Mouse (Mus musculus): ENCODE data around the gene Prss27.
A peak's percentile ranks its signal among the peaks of the same experiment; 100 is the strongest.
"Not testable (repeated sequence)": the region's sequence is repeated elsewhere in the genome, so short reads cannot be mapped to it uniquely, and the experiment has no call there.

Prss27 gene

DNA sequence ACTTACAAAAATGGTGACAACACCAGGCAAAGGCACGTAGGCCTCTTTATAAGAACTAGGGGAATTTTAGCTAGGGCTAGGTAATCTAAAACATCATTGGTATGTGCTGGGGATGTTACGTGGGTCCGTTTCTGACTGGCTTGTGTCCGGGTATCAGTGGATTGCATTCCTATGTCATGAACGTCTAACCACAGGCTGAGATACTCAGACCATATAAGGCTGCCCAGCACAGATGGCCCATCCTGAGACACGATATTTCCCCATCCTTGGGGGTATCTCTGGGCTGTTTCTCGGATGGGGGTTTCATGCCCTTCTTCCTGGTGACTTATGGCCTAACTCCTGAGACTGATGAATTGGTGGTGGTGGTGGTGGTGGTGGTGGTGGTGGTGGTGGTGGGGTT is 2.9 kb upstream of the Prss27 start:
- no peak for DNase-seq

GRCm38 (mm10) chr17:24036954-24037353 is 990 bp upstream of the Prss27 start:
- DNase-seq = peak in 1 of 2 experiments; percentile 38

GRCm38 (mm10) chr17:24037360-24037759 is 584 bp upstream of the Prss27 start:
- DNase-seq = peak in 1 of 2 experiments; percentile 28

DNA sequence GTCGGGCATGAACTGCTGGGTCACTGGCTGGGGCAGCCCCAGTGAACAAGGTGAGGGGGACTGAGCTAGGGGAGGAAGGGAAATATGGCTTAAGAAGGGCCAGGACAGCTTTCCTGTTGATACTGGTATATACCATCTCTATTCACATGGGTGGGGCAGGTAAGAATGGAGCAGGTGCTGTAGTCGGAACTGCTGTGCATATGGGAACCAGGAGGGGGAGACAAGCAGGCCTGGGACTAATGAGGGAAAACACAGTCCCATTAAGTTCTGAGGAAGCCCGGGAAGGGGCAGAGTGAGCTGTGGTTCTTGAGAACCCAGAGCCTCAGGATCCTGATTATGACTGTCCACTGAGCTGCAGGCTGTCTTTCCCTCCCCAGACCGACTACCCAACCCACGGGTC is 6.5 kb downstream of the Prss27 start:
- no peak for DNase-seq

DNA sequence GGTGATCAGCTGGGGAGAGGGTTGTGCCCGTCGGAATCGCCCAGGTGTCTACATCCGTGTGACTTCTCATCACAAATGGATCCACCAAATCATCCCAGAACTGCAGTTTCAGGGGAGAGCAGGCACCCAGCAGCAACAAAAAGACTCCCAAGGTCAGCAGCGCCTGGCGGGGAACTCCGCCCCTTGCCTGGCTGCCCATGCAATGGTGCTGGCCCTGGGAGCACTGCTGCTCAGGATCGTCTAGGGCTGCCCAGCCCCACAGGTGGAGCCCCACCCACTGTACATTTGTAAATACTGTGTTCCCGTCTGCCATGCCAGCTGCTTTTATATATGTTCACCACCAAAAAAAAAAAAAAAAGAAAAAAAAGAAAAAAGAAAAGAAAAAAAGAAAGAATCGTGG is 7.7 kb downstream of the Prss27 start:
- no peak for DNase-seq

DNA sequence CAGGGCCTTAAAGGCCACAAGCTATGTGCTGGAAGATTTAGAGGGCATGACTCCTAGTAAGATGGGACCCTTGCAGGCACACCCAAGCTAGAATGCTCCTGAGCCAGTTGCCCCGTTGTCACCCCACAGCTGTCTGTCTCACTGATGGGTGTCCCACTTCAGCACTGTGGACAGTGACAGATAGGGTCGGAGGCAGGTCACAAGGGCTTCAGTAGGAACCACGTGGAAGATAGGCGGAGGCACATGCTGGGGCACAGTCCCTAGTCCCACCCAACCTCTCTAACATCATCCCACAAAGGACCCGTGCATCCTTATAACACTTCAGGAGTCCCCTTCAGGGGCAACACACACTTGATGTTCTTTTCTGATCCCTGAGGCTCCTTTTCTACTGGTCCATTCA is 8.1 kb downstream of the Prss27 start:
- no peak for DNase-seq

GRCm38 (mm10) chr17:24048053-24048452 is 10.1 kb downstream of the Prss27 start:
- peak; percentile 10 to 12 for DNase-seq

DNA sequence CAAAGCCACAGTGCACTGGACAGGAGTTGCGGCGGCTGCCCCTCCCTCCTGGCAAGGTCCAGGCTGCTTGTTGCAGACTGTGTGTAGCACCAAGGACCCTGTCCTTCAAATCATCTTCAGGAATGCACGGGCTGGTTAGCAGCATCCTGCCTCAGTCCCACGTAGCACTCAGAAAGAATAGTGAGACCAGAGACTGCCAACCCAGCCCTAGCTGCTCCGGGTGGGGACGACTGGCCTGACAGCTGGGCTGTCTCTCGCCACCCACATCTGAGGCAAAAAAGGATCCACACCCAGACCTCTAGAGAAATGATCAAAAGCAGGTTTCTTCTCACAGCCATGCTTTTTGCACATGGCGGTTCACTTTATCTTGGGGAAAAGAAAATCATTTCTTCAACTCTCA is 11.1 kb downstream of the Prss27 start:
- no peak for DNase-seq

DNA sequence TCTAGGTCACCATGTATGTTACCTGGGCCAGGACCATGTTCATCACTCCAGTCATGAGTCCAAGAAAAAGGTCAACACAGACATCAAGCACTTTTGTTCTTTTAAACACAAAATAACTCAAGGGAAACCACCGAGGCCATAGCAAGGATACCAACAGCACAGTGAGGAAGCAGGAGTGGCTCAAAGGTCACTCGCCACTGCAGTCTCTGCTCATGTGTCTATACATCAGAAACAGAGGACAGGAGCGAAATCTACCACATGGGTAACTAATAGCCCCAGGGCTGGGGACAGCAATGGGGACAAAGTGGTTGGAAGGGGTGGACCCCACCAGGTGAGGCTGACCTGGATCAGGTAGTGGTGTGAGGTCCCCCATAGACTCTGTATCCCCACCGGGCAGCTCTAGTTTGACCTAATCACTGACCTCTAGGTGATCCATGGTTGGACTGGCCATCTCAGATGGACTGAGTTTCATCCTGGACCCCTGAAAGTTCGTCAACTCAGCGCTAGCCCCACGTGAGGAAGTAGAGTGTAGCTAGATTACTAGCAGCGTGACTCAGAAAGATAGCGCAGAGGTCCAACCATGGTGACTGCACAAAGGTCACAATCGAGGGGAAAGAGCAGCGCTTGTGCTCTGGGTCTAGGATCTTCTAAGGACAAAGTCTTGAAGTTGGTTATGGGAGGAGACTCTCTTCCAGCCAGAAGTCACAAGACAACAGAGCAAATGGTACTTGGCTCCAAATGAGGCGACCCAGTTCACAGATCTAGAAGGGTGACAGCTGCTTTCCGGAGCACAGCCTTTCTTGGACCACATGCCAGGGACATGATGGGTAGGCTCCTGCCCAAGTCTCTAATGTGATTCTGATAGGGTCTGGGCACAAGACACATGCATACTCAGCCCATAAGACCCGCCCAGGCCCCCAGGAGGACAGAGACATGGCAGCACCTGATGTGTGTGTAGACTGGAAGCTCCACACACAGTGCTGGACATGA is 19.0 kb downstream of the Prss27 start:
- DNase-seq = peak; percentile 16

GRCm38 (mm10) chr17:24057730-24058245 is 19.8 kb downstream of the Prss27 start:
- DNase-seq = no peak

GRCm38 (mm10) chr17:24062459-24063155 is 24.7 kb downstream of the Prss27 start:
- no peak for DNase-seq

- DNase-seq = no peak
These were observed 30.3 kb downstream of the Prss27 start for GRCm38 (mm10) chr17:24068271-24068670.

DNA sequence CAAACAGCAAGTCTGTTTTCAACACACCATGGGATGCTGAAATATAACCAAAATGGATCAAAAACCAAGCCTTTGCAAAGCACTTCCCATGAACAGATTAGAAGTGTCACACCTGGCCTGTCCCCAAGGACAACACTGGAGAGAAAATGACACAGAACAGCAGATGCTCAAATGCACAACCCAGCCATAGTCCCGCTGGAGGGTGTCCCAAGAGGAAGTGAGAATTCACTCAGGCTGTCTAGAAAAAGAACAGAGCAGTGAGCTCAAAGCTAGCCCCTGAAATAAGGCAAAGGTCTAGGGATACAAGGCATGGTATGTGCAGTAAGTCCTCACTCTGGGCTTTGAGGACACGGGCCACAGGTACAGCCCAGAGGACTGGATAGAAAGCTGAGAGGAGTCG is 31.6 kb downstream of the Prss27 start:
- no peak for DNase-seq

DNA sequence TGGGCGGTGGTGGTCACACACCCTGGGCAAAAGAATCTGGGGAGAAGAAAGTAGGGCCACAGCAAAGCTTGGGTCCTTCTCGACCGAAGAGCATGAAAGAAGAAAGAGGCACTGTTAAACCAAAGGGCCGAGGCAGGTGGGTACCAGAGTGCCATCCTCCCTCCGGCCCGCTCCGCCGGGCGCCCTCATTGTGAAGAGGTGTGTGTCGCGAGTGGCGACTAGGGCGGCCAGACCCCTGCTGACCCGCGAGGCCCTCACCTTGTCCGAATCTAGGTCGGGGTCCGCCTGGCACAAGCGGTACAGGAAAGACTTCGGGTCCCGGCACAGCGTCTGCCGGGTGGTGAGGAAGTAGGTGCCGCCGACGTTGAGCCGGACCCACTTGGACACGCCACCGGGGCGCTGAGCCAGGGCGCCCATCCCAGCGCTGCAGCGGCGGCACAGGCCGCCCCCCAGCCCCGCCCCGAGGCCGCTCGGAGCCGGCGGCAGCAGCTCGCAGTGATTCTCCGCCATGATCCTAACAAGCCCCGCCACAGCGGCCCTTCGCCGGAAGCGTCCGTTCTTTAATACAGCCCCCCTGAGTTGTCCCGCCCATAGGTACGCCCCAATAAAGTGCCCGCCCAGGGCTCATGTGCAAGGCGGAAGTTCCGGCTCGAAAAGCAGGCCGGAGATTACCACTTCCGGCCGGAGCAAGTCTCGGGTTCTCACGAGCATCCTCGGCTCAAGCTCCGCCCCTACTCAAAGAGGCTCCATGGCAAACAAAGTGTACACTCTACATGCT is 35.2 kb downstream of the Prss27 start, which contains the start of gene Kctd5:
Kctd5 (minus strand) TSS at position 567 of the 778 bp plus-strand sequence.
- DNase-seq = peak; percentile 94 to 95

DNA sequence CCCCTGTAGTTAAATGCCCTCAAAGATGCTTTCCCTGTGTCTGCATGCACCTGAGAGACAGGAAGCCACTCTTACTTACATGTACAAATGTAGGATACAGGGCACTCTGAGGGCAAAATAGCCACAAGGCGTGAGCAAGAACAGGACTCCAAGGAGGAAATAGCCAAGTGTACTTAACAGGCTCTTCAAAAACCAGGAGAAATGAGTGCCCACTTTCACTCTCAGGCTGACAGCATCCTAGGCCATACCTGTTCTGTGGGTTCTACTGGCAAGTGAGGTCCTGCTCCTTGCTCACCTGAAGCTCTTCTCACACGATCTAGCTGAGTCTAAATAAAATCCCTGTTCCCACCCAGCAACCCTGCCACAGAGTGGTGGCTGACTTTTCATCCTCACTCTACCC is 39.2 kb downstream of the Prss27 start:
- no peak for DNase-seq

GRCm38 (mm10) chr17:24084593-24084992 is 46.6 kb downstream of the Prss27 start:
- no peak for DNase-seq

DNA sequence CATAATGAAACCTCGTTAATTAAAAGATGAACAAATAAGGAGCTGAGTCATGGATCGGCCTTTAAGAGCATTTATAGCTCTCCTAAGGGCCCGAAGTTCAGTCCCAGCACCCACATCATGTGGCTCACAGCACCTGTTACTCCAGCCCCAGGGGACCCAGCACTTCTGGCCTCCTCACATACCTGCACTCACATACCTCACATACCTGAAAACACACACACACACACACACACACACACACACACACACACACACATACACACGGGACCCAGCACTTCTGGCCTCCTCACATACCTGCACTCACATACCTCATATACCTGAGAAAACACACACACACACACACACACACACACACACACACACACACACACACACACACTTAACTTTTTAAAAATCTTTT is 48.5 kb downstream of the Prss27 start:
- DNase-seq = not testable (repeated sequence)

- DNase-seq = no peak
These were observed 52.6 kb downstream of the Prss27 start for GRCm38 (mm10) chr17:24090575-24090974.

All from kidney, postnatal 36 days (tissue).